Mouse (Mus musculus): ENCODE data around the gene Lman2.

DNA sequence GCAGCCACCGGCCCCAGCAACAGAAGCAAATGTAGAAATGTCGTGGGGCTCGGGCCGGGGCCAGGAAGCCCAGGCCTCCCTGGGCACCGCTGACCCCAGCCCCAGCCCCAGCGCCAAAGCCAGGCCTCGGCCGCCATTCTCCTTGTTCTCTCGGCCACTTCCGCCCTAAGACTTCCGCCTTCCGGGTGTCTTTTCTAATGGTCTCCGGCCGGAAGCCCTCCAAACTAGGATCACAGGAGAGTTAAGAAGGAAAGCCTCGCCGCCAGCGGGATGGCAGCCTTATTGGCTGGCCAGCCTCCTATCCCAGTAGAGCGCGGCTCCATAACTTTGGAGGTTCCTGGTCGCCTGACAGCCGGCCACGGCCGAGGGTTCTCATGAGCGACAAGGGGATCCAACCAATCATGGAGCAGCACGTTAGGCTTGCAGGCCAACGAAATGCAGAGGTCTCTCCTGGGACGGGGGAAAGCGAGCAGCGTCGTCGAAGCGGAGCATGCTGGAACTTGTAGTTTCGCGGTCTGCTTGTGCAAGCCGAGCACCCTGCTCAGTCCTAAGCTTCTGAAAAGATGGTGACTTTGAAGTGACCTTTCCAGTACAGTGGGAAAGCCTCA is at the start of gene Lman2:
- TF ChIP-seq CTCF (IDR thresholded peaks at IDR 0.05): no peak
- no peak for TF ChIP-seq EP300 (IDR thresholded peaks at IDR 0.05)
